Comparison of ENCODE assay signal across 7 mouse cellular contexts in the genomic region with DNA sequence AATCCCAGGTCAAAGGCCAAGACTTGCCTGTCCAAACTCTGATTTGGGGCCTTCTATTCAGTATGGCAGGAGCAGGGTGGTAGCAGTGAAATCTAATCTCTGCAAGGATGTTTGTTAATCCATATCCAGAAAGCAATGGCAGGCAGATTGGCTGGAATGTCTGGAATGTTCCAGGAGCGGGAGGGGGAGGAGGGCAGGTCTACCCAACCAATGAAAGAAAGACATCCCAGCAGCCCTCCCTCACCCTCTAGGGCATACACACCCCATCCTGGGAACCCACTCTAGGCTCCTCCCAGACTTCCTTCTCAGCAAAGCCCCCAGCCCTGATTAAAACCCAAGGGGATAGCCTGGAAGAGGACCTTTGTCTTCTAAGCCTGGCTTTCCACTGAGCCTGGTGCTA. TPM values are rescaled to one million over a fixed set of nuclear protein-coding genes. Genes with fewer than 3 reads are reported as not detected.
DNase-seq lines count a peak whose midpoint lies in the region; ATAC-seq and TF ChIP-seq lines count a peak whose summit lies in the region.

No protein-coding gene starts in this region.

- 31% methylated on average over 1 of the region's 1 CpGs for WGBS in heart, embryonic 16.5 days
- 18% methylated on average over 1 of the region's 1 CpGs for WGBS in limb, embryonic 14.5 days

- H3K9me3 ChIP-seq in heart, embryonic 16.5 days (replicated peaks; ENCODE audit: control insufficient read depth, low read length) = no peaks in the 10 kb centered on the region
- H3K9me3 ChIP-seq in limb, embryonic 14.5 days (ENCODE audit: control insufficient read depth, low read length) = no peaks in the 10 kb centered on the region

- peak overlapping the region; percentile 38 for H3K4me3 ChIP-seq in heart, embryonic 16.5 days (ENCODE audit: low read length)
- no peak overlapping the region; the same call in 1 of the 2 replicates for H3K4me3 ChIP-seq in limb, embryonic 14.5 days (replicated peaks; ENCODE audit: low read length)

- no peaks in the 10 kb centered on the region for H3K27me3 ChIP-seq in heart, embryonic 16.5 days (ENCODE audit: control insufficient read depth, insufficient read depth, low read length)
- H3K27me3 ChIP-seq in limb, embryonic 14.5 days (ENCODE audit: control insufficient read depth, insufficient read depth, low read length) = no peaks in the 10 kb centered on the region

- peak overlapping the region; percentile 51; the same call in 1 of the 2 replicates for H3K9ac ChIP-seq in heart, embryonic 16.5 days (ENCODE audit: low read length)
- no peak overlapping the region for H3K9ac ChIP-seq in limb, embryonic 14.5 days (ENCODE audit: low read depth, low read length, severe bottlenecking)

- H3K4me1 ChIP-seq in heart, embryonic 16.5 days (ENCODE audit: control insufficient read depth, insufficient read depth, low read length) = peaks cover 26% of the 10 kb centered on the region
- peaks cover 20% of the 10 kb centered on the region for H3K4me1 ChIP-seq in limb, embryonic 14.5 days (ENCODE audit: control insufficient read depth, insufficient read depth, low read length)

- peak; percentile 13 for DNase-seq in urinary bladder, postnatal 14 days (ENCODE audit: low spot score)
- no peak for DNase-seq in urinary bladder, postnatal 25 days (ENCODE audit: low spot score)
- peak; percentile 69 for DNase-seq in limb, embryonic 14.5 days (ENCODE audit: low spot score)
- DNase-seq in cerebellum, adult 9-11 months = no peak
- DNase-seq in layer of hippocampus, adult 8-10 months (ENCODE audit: low spot score in 2 of 2) = no peak
- DNase-seq in gastrocnemius, postnatal 25 days = no peak

- peaks cover 5% of the 10 kb centered on the region; the same call in 1 of the 2 replicates for H3K36me3 ChIP-seq in heart, embryonic 16.5 days (ENCODE audit: control insufficient read depth, insufficient read depth)
- peaks cover 39% of the 10 kb centered on the region for H3K36me3 ChIP-seq in limb, embryonic 14.5 days (ENCODE audit: control insufficient read depth, insufficient read depth, low read length)

- H3K27ac ChIP-seq in heart, embryonic 16.5 days (ENCODE audit: low read length) = peak overlapping the region; percentile 88
- H3K27ac ChIP-seq in limb, embryonic 14.5 days (replicated peaks; ENCODE audit: low read depth, low read length) = 0 out of 2 replicates have a peak overlapping the region, but pooled peaks have one; percentile 43

- no peak for TF ChIP-seq POLR2A in limb, embryonic 14.5 days (IDR thresholded peaks at IDR 0.05; ENCODE audit: borderline replicate concordance, extremely low read depth, insufficient read depth, insufficient read length)

- peak overlapping the region; percentile 56 for H3K4me2 ChIP-seq in heart, embryonic 16.5 days (ENCODE audit: low read depth, low read length)
- H3K4me2 ChIP-seq in limb, embryonic 14.5 days (replicated peaks; ENCODE audit: low read depth, low read length, severe bottlenecking) = peak overlapping the region; percentile 26; the same call in 1 of the 2 replicates

- ATAC-seq in heart, embryonic 16.5 days (replicated peaks; ENCODE audit: extremely low read depth, insufficient read depth, low FRiP score) = peak; percentile 92
- peak; percentile 73 for ATAC-seq in limb, embryonic 14.5 days (ENCODE audit: low FRiP score, low read depth)

RNA-seq across cellular contexts. Expression of a gene that starts 23.3 kb away (rescaled TPM):
- polyA plus RNA-seq in heart, embryonic 16.5 days (2015; fragmentation: Nextera tagmentation; extraction: Ambion mirVana) = 21.1 and 24.6 TPM in 2 replicates
- 22.4 and 22.8 TPM in 2 replicates for polyA plus RNA-seq in limb, embryonic 14.5 days (2012; rRNA removed)
- 26.7 and 35.7 TPM in 2 replicates for polyA plus RNA-seq in limb, embryonic 14.5 days (2014; fragmentation: Nextera tagmentation; extraction: Ambion mirVana)
- not detected for total RNA-seq in layer of hippocampus, adult 8-10 months (2022)
- total RNA-seq in gastrocnemius, postnatal 25 days (2021) = not detected

RNA-seq across cellular contexts. Expression of a gene that starts 41.9 kb away (rescaled TPM):
- not detected in 2 replicates for polyA plus RNA-seq in heart, embryonic 16.5 days (2015; fragmentation: Nextera tagmentation; extraction: Ambion mirVana)
- polyA plus RNA-seq in limb, embryonic 14.5 days (2012; rRNA removed) = 0.18 TPM in 1 of 2 replicates, not detected in the other
- polyA plus RNA-seq in limb, embryonic 14.5 days (2014; fragmentation: Nextera tagmentation; extraction: Ambion mirVana) = not detected in 2 replicates
- not detected for total RNA-seq in layer of hippocampus, adult 8-10 months (2022)
- total RNA-seq in gastrocnemius, postnatal 25 days (2021) = not detected

RNA-seq across cellular contexts. Expression of a gene that starts 52.2 kb away (rescaled TPM):
- 69.3 and 72.0 TPM in 2 replicates for polyA plus RNA-seq in heart, embryonic 16.5 days (2015; fragmentation: Nextera tagmentation; extraction: Ambion mirVana)
- 30.5 and 41.6 TPM in 2 replicates for polyA plus RNA-seq in limb, embryonic 14.5 days (2012; rRNA removed)
- polyA plus RNA-seq in limb, embryonic 14.5 days (2014; fragmentation: Nextera tagmentation; extraction: Ambion mirVana) = 39.4 and 40.0 TPM in 2 replicates
- 100 to 1,000 TPM in 1 of 4 experiments, 10 to 100 TPM in 3; 88.0 to 114 (median 95.9) TPM for total RNA-seq in layer of hippocampus, adult 8-10 months (2022)
- 10 to 100 TPM; 31.1 to 31.8 TPM for total RNA-seq in gastrocnemius, postnatal 25 days (2021)

Comparison
In these comparisons a context has a peak if more than half of its experiments do, and no peak if none do; other contexts are left out.
1. DNase-seq: peak in urinary bladder, postnatal 14 days (single experiment) and limb, embryonic 14.5 days (single experiment); none in urinary bladder, postnatal 25 days (single experiment), cerebellum, adult 9-11 months (single experiment), layer of hippocampus, adult 8-10 months (0 of 2) and gastrocnemius, postnatal 25 days (single experiment).